12 mouse cellular contexts compared by ENCODE assay signal in genomic region chr9:112213411-112214255, GRCm38 (mm10). TPM values are rescaled to one million over a fixed set of nuclear protein-coding genes. Genes with fewer than 3 reads are reported as not detected.
DNase-seq lines count a peak whose midpoint lies in the region; ATAC-seq and TF ChIP-seq lines count a peak whose summit lies in the region.
"Had no signal": no experiment of that assay in that cellular context is flagged by ENCODE, and none has a peak within 500 bp of the region (broad histone marks: within the 10 kb centered on the region; RNA-seq: fewer than 3 reads in every experiment).

No protein-coding gene starts in this region.

- H3K27ac ChIP-seq in heart, embryonic 10.5 days = no peak overlapping the region
- no peak overlapping the region for H3K27ac ChIP-seq in lung, postnatal 0 days (ENCODE audit: low read length)
- H3K27ac ChIP-seq: forebrain, embryonic 12.5 days; liver, embryonic 12.5 days had no signal

- H3K4me2 ChIP-seq in lung, postnatal 0 days (replicated peaks; ENCODE audit: low read depth, low read length) = no peak overlapping the region
- H3K4me2 ChIP-seq: forebrain, embryonic 12.5 days; liver, embryonic 12.5 days had no signal

- ATAC-seq in lung, postnatal 0 days = no peak
- ATAC-seq: liver, embryonic 12.5 days had no signal

- no peaks in the 10 kb centered on the region for H3K36me3 ChIP-seq in heart, embryonic 10.5 days
- no peaks in the 10 kb centered on the region for H3K36me3 ChIP-seq in lung, postnatal 0 days (ENCODE audit: insufficient read depth, low read length)
- H3K36me3 ChIP-seq: forebrain, embryonic 12.5 days; liver, embryonic 12.5 days had no signal

- no peaks in the 10 kb centered on the region for H3K4me1 ChIP-seq in heart, embryonic 10.5 days
- H3K4me1 ChIP-seq in lung, adult 2 months (ENCODE audit: control insufficient read depth, insufficient read depth, low read length) = no peaks in the 10 kb centered on the region
- no peaks in the 10 kb centered on the region for H3K4me1 ChIP-seq in lung, postnatal 0 days (ENCODE audit: insufficient read depth, low read depth, low read length)
- H3K4me1 ChIP-seq: forebrain, embryonic 12.5 days had no signal

- TF ChIP-seq CTCF in lung, adult 2 months (IDR thresholded peaks at IDR 0.05; ENCODE audit: insufficient read depth, low read length) = 0 out of 2 replicates have a peak, but pooled peaks have one; percentile 15
- no peak for TF ChIP-seq CTCF in lung, postnatal 0 days (IDR thresholded peaks at IDR 0.05)

- TF ChIP-seq POLR2A in lung, adult 2 months (IDR thresholded peaks at IDR 0.05; ENCODE audit: borderline replicate concordance, extremely low read depth, low read depth, low read length) = no peak

- 64% methylated on average over 10 of the region's 10 CpGs for WGBS in heart, embryonic 10.5 days
- WGBS in lung, adult 2 months = 46% methylated on average over 10 of the region's 10 CpGs
- WGBS in lung, postnatal 0 days = 46% methylated on average over 10 of the region's 10 CpGs

- intact Hi-C loops in gastrocnemius, postnatal 14 days (cut with DNase I; ENCODE audit: low total_unique reads) = no loop called here

- H3K4me3 ChIP-seq in heart, embryonic 10.5 days = no peak overlapping the region
- no peak overlapping the region for H3K4me3 ChIP-seq in lung, adult 2 months (replicated peaks; ENCODE audit: extremely low read depth, low read depth, low read length)
- H3K4me3 ChIP-seq in lung, postnatal 0 days (ENCODE audit: low read depth, low read length) = no peak overlapping the region
- H3K4me3 ChIP-seq: forebrain, embryonic 12.5 days; liver, embryonic 12.5 days had no signal

- TF ChIP-seq EP300 in lung, postnatal 0 days (IDR thresholded peaks at IDR 0.05) = no peak

- H3K27me3 ChIP-seq in heart, embryonic 10.5 days (ENCODE audit: insufficient read depth, poor library complexity, severe bottlenecking) = 0 out of 2 replicates have a peak, but pooled peaks cover 3% of the 10 kb centered on the region
- H3K27me3 ChIP-seq in lung, postnatal 0 days (replicated peaks; ENCODE audit: insufficient read depth, low read length) = no peaks in the 10 kb centered on the region
- H3K27me3 ChIP-seq: forebrain, embryonic 12.5 days; liver, embryonic 12.5 days had no signal

- no peaks in the 10 kb centered on the region for H3K9me3 ChIP-seq in heart, embryonic 10.5 days
- H3K9me3 ChIP-seq in lung, postnatal 0 days (ENCODE audit: low read length) = no peaks in the 10 kb centered on the region
- H3K9me3 ChIP-seq: forebrain, embryonic 12.5 days; liver, embryonic 12.5 days had no signal

- peak; percentile 39 for DNase-seq in heart, adult 11 months
- no peak for DNase-seq in heart, embryonic 10.5 days (ENCODE audit: low spot score)
- DNase-seq in lung, adult 2 months = no peak
- no peak for DNase-seq in lung, postnatal 0 days (ENCODE audit: low spot score)
- DNase-seq in gastrocnemius, postnatal 14 days = peak; percentile 41
- DNase-seq in thymus, postnatal 0 days (ENCODE audit: low spot score) = peak; percentile 34
- DNase-seq in urinary bladder, postnatal 14 days (ENCODE audit: low spot score) = no peak
- DNase-seq in lung, postnatal 10 days = no peak
- DNase-seq: heart, postnatal 4 days; right cerebral cortex, postnatal 25 days had no signal

- H3K9ac ChIP-seq in lung, postnatal 0 days (replicated peaks; ENCODE audit: low read depth) = no peak overlapping the region
- H3K9ac ChIP-seq: forebrain, embryonic 12.5 days; liver, embryonic 12.5 days had no signal

RNA-seq across cellular contexts. Expression of gene Arpp21, which starts 22.1 kb away (rescaled TPM):
- polyA plus RNA-seq in heart, embryonic 10.5 days (2016; fragmentation: Nextera tagmentation; extraction: Ambion mirVana) = 1.8 and 2.2 TPM in 2 replicates
- polyA plus RNA-seq in lung, adult 2 months (2012; rRNA removed) = 0.10 and 1.0 TPM in 2 replicates
- 0.07 TPM in 1 of 2 replicates, not detected in the other for polyA plus RNA-seq in lung, postnatal 0 days (2015; fragmentation: Nextera tagmentation; extraction: Ambion mirVana)
- 10 to 100 TPM; 35.9 to 42.1 TPM for total RNA-seq in gastrocnemius, postnatal 14 days (2021)
- polyA plus RNA-seq in thymus, postnatal 0 days (2015; fragmentation: Nextera tagmentation; extraction: Ambion mirVana) = 391 and 434 TPM in 2 replicates

Comparison
In these comparisons a context has a peak if more than half of its experiments do, and no peak if none do; other contexts are left out.
1. DNase-seq: peak in heart, adult 11 months (single experiment), gastrocnemius, postnatal 14 days (single experiment) and thymus, postnatal 0 days (single experiment); none in heart, embryonic 10.5 days (single experiment), lung, adult 2 months (single experiment), lung, postnatal 0 days (single experiment), urinary bladder, postnatal 14 days (single experiment) and lung, postnatal 10 days (single experiment).
2. RNA of gene Arpp21, which starts 22.1 kb away (polyA plus RNA-seq): 391 to 434 TPM in thymus, postnatal 0 days; 1.8 to 2.2 TPM in heart, embryonic 10.5 days, 0.10 to 1.0 TPM in lung, adult 2 months and 0.07 TPM in lung, postnatal 0 days; every median in the first group is over 100 times any median in the second.